Mouse (Mus musculus): ENCODE measurements at regions not wholly inside any gene's neighbourhood (a gene's known extent, or its start where the extent isn't known, plus 50 kb on each side); places are given as distances from the start of the nearest gene placed in this dataset.

DNA sequence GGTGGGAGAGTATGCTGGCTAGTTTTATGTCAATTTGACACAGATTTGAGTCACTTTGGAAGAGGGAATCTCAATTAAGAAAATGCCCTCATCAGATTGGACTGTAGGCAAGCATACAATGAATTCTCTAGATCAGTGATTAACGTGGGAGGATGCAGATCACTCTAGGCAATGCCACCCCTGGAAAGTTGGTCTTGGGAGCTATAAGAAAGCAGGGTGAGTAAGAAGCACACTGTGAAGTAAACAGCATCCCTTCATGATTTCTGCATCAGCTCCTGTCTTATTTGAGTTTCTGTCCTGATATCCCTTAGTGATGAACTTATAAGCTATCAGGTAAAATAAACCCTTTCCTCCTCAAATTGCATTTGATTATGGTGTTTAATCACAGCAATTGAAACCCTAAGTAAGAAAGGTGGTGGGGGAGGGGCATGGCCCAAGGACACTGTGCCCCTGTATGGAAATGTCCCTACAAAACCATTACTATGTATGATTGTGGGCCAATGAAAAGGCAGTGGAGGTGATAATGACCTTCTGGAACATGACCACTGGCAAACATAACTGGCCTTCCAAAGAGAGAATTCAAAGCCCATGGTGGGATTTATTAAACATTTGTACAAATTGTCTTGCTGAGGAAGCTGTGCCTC, 640.3 kb upstream of the Vstm2b start:
- no peak for DNase-seq (ENCODE audit: low read depth, low spot score)

- no peak for DNase-seq (ENCODE audit: low read depth, low spot score)
Measured at GRCm38 (mm10) chr7:40258377-40258739, 639.8 kb upstream of the Vstm2b start.

DNA sequence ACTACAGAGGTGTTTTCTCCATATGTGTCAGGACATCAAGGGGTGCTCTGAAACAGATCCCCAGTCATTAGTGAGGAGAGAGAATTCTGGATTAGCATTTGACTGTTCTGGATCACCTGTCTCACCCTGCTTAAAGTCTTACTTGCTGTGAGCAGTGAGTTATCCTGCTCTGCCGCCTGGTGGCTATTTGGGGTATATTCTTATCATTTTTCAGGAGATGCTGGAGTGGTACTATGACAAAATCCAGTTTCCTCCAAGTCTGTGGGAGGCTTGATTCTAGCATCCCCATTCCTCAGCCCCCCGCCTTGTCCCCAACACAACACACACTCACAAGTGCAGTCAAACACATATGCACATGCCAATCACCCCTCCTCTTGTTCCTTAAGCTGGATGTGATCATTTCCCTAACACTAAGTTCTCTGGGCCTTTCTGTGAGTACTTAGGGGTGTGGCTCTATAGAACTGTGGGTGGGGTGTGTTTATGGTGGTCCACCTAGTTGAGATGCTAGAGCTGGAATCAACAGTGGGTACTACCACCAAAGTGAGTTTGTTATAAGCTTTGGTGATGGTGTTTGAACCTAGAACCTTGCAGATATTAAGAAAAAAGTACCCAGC, 624.6 kb upstream of the Vstm2b start:
- DNase-seq (ENCODE audit: low read depth, low spot score): peak; percentile 9

GRCm38 (mm10) chr7:40275078-40275477, 623.0 kb upstream of the Vstm2b start:
- no peak for DNase-seq (ENCODE audit: low read depth, low spot score)

- no peak for DNase-seq (ENCODE audit: low read depth, low spot score)
Measured at GRCm38 (mm10) chr7:40275658-40276057, 622.5 kb upstream of the Vstm2b start.

- DNase-seq (ENCODE audit: low read depth, low spot score): no peak
Measured at GRCm38 (mm10) chr7:40276116-40276515, 622.0 kb upstream of the Vstm2b start.

GRCm38 (mm10) chr7:40290166-40290565, 608.0 kb upstream of the Vstm2b start:
- DNase-seq (ENCODE audit: low read depth, low spot score): no peak

GRCm38 (mm10) chr7:40310558-40310957, 587.6 kb upstream of the Vstm2b start:
- DNase-seq (ENCODE audit: low read depth, low spot score): no peak

DNA sequence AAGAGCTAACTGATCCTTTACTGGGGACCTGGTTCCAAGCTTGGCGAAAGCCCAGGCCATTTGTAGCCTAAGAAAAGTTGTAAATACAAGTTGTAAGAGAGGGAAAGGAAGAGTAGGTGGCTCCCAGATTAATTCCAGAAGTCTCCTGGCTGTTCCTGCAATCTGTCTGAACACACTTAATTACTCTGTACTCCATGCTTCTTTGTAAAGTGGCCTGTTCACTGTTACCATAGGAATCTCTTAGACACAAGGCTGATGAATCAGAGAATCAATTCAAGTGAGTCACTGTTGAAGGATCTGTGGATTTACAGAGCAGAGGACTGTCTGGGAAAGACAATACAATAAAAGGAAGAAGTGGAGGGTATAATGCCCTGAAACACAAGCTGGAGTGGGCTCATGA, 577.0 kb upstream of the Vstm2b start:
- DNase-seq (ENCODE audit: low read depth, low spot score): no peak

- no peak for DNase-seq (ENCODE audit: low read depth, low spot score)
Measured at GRCm38 (mm10) chr7:40325188-40325705, 572.9 kb upstream of the Vstm2b start.

DNA sequence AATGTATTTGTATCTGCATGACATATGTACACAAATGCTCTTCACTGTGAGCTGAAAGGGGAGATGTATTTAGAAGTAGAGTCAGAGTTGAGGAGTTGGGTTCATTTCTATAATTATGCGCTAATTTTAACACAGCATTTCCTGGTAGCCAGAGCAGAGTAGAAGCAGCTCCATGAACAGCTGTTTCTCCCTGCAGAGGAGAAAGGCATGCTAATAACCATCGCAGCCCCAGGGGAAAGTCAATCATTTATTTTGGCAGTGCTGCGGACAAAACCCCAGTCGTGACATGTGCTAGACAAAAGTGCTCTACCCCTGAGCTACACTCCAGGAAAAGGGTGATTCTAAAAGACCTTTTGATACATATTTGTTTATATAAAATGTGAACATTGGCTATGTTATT, 565.7 kb upstream of the Vstm2b start:
- DNase-seq (ENCODE audit: low read depth, low spot score): no peak

DNA sequence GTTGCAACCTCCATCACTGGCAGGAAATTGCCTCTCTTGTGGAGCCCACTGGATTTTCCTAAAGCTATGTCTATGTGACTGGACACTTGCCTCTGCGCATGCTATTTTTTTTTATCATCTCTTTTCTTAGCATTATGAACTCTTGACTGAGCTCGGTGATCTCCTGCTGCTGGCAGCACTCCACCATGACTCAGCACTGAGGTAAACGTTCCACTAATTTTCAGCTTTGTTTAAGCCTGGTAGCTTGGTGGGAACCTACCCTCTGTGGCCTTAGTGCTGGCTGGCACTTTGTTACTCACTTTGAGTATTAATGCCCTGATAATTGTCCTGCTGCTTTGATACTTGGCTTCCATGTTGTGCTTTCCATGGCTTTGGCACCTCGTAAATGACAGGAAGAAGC, 545.8 kb upstream of the Vstm2b start:
- DNase-seq (ENCODE audit: low read depth, low spot score): no peak

DNA sequence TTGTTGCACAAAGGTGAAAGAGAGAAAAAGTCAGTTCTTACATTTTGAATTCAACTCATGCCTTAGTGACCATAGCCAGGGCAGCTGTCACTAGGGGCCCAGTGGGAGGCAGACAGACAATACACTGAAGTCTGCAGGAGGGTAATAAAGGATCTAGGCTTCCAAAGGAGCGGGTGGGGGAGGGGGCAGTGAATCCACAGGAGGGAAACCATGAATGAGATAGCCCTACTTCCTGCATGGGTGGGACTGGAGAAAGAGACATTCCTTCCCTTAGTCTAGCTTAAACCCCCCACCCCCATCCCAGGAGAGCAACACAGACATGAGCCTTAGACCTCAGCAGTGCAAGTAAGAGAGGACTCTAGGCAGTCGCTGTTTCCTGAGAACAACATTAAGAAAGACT, 535.4 kb upstream of the Vstm2b start:
- DNase-seq (ENCODE audit: low read depth, low spot score): peak; percentile 34

DNA sequence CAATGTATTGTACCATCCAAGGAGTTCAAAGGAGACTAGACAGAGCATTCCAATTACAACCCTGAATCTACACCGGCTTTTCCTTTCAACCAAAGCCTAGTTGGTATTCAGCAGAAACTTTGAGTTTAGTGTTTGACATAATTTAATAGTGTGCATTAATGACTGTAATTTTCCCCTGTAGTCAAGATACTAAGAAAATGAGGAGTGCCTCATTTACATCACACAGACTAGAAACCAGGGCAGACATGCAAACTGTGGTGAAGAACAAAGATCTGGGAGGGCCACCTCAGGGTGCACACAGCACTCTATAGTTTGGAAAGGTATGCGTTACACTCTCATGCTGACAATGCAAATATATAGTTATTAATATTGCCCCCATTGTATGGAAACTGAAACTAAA, 525.4 kb upstream of the Vstm2b start:
- no peak for DNase-seq (ENCODE audit: low read depth, low spot score)

GRCm38 (mm10) chr7:40377839-40378238, 520.3 kb upstream of the Vstm2b start:
- no peak for DNase-seq (ENCODE audit: low read depth, low spot score)

GRCm38 (mm10) chr7:40381244-40381643, 516.9 kb upstream of the Vstm2b start:
- no peak for DNase-seq (ENCODE audit: low read depth, low spot score)

DNA sequence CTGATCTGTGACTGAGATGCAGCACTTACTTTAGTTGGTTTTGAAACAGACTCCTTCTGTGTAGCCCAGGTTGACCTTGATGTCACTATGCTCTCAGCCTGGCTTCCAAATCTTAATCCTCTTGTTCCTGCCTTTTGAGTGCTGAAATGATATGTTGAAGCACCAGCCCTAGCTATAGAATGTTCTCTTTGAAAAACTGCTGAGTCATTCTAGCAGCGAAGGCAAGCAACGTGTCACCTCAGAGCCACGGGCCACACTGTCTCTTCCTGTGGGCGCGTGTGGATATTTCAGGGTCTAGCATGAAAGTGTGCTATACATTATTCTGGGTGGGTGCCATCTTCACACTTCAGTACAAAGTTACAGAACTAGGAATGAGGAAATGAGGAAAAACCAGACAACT, 510.0 kb upstream of the Vstm2b start:
- DNase-seq (ENCODE audit: low read depth, low spot score): no peak

DNA sequence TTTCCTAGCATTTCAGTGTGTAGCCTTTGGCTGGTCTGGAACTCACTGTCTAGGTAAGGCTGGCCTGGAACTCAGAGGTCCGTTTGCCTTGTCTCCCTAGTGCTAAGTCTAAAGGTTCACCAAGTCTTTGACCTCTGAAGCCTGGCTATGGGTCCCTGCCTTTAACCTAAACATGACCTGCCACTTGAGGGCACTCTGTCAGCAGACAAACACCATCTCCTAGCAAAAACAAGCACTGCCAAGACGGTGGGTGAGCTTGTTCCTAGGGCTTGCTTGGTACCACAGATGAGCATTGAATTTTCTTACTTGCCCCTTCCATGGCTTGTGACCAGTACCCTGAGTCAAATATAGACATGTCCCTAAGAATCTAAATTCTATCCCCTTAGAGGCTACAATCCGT, 508.3 kb upstream of the Vstm2b start:
- DNase-seq (ENCODE audit: low read depth, low spot score): no peak

DNA sequence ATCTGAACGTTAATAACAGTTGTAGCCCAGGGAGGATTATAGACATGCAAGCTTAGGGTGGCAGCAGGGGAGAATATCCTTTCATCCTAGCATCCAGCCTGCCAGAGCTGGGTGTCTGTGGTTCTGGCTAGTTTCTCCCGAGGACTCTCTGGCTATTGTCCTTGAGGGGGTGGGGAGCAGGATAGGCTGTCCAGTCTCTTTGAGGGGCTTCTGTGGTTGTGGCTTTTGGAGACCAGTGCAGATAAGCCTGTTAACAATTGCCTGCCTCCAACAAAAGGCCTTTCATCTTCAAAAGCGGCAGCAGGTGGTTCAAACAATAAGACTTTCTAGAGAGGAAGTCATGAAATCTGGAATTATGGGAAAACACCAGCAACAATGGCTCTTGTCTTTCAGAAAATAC, 507.2 kb upstream of the Vstm2b start:
- no peak for DNase-seq (ENCODE audit: low read depth, low spot score)

- no peak for DNase-seq (ENCODE audit: low read depth, low spot score)
Measured at GRCm38 (mm10) chr7:40391626-40392025, 506.5 kb upstream of the Vstm2b start.

DNA sequence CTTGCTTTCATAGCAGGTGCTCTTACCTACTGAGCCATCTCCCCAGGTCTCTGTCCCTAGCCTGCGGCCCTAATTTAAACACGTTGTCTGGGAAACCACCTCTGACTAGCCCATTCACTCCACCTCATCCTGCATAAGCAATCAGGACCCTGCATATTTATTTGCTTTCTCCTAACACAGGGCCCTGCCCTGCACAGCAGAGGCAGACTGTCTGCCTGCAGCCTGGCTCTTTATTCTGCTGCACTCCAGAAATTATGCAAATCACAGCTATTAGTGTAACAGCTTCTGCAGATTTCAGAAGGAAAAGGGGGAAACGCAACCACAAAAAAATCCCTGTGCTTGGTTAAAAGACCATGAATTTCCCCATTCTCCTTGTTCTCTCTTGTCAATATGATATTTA, 505.9 kb upstream of the Vstm2b start:
- DNase-seq (ENCODE audit: low read depth, low spot score): no peak

DNA sequence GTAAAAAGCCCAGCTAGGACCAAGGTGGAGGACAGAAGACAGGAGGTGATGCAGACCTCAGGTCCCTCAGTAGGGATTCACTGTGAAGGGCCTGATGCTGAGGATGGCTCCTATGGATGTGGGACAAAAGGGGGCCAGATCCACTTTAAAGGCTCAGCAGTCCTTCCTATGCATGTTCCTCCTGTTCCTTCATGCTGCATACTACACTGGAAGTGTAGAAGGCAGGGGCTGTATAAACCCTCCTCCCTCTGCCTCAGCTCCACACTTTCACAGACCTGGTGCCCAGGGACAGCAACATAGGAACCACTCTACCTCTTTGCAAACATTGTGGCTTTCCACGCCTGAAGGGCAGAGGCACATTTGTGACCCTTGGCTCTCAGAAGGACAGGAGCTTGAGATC, 505.4 kb upstream of the Vstm2b start:
- no peak for DNase-seq (ENCODE audit: low read depth, low spot score)

DNA sequence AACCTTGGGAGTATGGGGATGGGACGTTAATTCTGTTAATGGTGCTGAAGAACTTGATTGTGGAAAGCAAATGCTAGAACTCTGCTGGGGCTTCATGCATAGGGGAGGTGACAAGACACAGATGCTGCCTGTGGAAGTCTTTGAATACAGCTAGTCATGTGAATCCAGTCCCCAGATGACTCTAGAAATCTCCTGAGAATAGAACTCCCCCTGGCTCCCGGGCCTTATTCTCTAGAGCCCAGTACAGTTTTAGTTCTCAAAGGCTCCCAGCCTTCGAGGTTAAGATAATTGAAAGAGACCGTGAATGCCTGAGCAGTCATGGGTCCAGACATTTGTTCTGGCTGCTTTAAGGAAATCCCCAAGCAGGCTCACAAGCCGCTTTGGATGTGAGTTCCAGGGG, 499.9 kb upstream of the Vstm2b start:
- no peak for DNase-seq (ENCODE audit: low read depth, low spot score)

DNA sequence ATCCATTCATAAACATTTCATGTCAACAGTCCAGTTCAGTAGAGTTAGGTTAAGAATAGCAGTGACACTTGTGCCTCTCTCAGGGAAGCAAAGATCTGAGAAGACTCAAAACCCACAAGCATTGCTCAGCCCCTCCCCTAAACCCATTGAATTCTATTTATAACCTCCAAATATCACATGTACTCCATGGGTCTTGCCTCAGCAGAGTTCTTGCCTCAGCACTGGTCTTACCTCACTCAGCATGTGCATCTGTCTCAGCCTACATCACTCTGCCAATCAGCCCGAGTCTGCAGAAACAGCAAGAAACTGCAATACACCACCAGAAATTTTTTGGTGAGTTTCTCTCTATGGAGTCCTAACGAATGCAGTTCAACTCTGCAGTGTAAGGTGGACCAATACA, 478.8 kb upstream of the Vstm2b start:
- DNase-seq (ENCODE audit: low read depth, low spot score): no peak
